Mouse (Mus musculus): ENCODE measurements around the gene Olfr1312. TPM values are rescaled to one million over a fixed set of nuclear protein-coding genes. Genes with fewer than 3 reads are reported as not detected.
"Not testable (repeated sequence)": the region's sequence is repeated elsewhere in the genome, so short reads cannot be mapped to it uniquely, and the experiment has no call there.

Olfr1312 gene
- not detected in 2 replicates for polyA plus RNA-seq (2015; fragmentation: Nextera tagmentation; extraction: Ambion mirVana)

DNA sequence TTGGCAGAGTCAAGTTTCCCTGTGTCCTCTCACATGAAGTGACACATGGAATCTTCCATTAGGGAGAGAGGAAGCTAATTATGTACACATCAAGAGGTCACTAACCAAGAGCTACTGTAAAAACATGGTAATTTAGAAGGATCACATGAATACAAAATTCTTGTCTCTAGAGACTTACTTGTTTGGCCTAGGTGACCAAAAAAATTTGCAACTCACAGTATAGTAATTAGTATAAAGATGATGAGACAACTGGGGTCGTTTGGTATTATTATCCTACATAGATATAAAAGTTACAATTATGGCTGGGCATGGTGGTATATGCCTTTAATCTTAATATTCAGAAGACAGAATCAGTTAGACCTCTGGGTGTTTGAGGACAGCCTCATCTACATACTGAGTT lies at the start of gene Olfr1312:
Gene Olfr1312 (minus strand): TSS at position 101 of the 400 bp plus-strand sequence.
- Histone ChIP-seq H3K9ac (replicated peaks; ENCODE audit: low read depth) (no peak within 1 kb of the TSS), H3K4me1 (ENCODE audit: insufficient read depth, low read depth, low read length) (no peaks in the 10 kb centered on the region), H3K9me3 (ENCODE audit: low read length) (no peaks in the 10 kb centered on the region), H3K4me2 (replicated peaks; ENCODE audit: low read depth, low read length) (no peak within 1 kb of the TSS), H3K27me3 (replicated peaks; ENCODE audit: insufficient read depth, low read length) (no peaks in the 10 kb centered on the region), H3K36me3 (ENCODE audit: insufficient read depth, low read length) (no peaks in the 10 kb centered on the region), H3K4me3 (ENCODE audit: low read depth, low read length) (no peak within 1 kb of the TSS), H3K27ac (ENCODE audit: low read length) (no peak within 1 kb of the TSS)
- ATAC-seq (no peak), DNase-seq (ENCODE audit: low spot score) (no peak)
- WGBS, result 22% methylated on average over 1 of the region's 1 CpGs
- no peak for TF ChIP-seq EP300 (IDR thresholded peaks at IDR 0.05)
- TF ChIP-seq CTCF (IDR thresholded peaks at IDR 0.05), result no peak

DNA sequence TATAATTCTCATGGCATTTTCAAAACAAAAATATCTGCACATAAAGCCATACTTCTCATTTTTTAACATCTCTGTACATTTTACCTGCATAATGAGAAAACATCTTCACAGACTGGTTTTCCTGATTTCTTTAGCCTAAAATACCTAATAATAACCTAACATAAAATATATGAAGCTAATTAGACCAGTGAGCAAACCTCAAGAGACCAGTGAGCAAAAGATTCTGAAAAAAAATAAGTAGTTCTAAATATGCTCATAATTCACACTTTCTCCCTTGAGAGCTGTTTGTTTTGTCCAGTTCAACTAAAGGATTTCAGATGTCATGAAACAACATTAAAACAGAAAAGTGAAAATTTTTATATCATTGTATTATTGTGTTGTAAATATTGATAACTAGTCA lies 46.6 kb upstream of the Olfr1312 start, which contains the start of gene Olfr1314:
Gene Olfr1314 (minus strand): TSS at position 101 of the 400 bp plus-strand sequence.
- TF ChIP-seq EP300 (IDR thresholded peaks at IDR 0.05), result no peak
- no peak for TF ChIP-seq CTCF (IDR thresholded peaks at IDR 0.05)
- ATAC-seq (no peak), DNase-seq (ENCODE audit: low spot score) (no peak)
- H3K4me1 ChIP-seq (ENCODE audit: insufficient read depth, low read depth, low read length), result no peaks in the 10 kb centered on the region
- no peaks in the 10 kb centered on the region for H3K9me3 ChIP-seq (ENCODE audit: low read length)
- no peaks in the 10 kb centered on the region for H3K27me3 ChIP-seq (replicated peaks; ENCODE audit: insufficient read depth, low read length)
- no peaks in the 10 kb centered on the region for H3K36me3 ChIP-seq (ENCODE audit: insufficient read depth, low read length)
- H3K9ac ChIP-seq (replicated peaks; ENCODE audit: low read depth), result no peak within 1 kb of the TSS
- H3K27ac ChIP-seq (ENCODE audit: low read length), result no peak within 1 kb of the TSS
- no peak within 1 kb of the TSS for H3K4me3 ChIP-seq (ENCODE audit: low read depth, low read length)
- no peak within 1 kb of the TSS for H3K4me2 ChIP-seq (replicated peaks; ENCODE audit: low read depth, low read length)

DNA sequence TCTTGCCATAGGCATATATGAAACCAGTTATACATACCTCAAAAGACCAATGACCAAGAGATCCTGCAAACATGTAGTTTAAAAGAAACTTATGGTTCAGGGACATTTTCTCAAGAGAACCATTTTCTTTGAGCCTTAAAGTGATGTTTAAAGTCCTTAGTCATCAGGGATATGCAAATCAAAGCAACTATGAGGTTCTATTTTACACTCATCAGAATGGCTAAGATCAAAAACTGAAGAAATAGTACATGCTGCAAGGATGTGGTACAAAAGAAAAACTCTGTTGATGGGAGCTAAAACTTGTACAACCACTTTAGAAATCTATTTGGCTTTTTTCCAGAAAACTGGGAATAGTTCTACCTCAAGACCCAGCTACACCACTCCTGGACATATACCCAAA lies 27.7 kb upstream of the Olfr1312 start, which contains the start of gene Olfr1313:
Gene Olfr1313 (minus strand): TSS at position 101 of the 400 bp plus-strand sequence.
- H3K9me3 ChIP-seq (ENCODE audit: low read length), result no peaks in the 10 kb centered on the region
- H3K4me3 ChIP-seq (ENCODE audit: low read depth, low read length), result no peak within 1 kb of the TSS
- no peak for TF ChIP-seq CTCF (IDR thresholded peaks at IDR 0.05)
- H3K4me2 ChIP-seq (replicated peaks; ENCODE audit: low read depth, low read length), result no peak within 1 kb of the TSS
- H3K36me3 ChIP-seq (ENCODE audit: insufficient read depth, low read length), result no peaks in the 10 kb centered on the region
- H3K27me3 ChIP-seq (replicated peaks; ENCODE audit: insufficient read depth, low read length), result no peaks in the 10 kb centered on the region
- no peaks in the 10 kb centered on the region for H3K4me1 ChIP-seq (ENCODE audit: insufficient read depth, low read depth, low read length)
- DNase-seq (ENCODE audit: low spot score) (no peak), ATAC-seq (no peak)
- no peak within 1 kb of the TSS for H3K9ac ChIP-seq (replicated peaks; ENCODE audit: low read depth)
- no peak within 1 kb of the TSS for H3K27ac ChIP-seq (ENCODE audit: low read length)

DNA sequence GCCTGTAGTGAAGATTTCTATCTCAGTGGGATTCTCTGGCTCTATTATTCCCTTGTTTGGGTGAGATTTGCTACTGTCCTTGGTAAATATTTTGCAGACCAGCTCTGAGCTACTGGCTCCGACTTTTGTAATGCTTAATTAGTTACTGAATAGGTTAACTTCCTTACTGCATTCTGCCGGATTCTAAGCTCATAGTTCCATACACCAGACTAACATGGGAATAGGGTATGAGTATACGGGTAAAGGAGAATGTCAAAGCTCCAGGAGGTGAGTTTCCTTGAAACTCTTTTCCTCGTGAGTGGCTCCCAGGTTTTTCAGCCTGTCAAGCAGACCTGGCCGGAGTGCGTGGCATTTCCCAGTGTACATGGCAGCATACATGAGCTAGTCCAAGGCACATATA lies 23.1 kb downstream of the Olfr1312 start:
- H3K4me2 ChIP-seq (replicated peaks; ENCODE audit: low read depth, low read length); H3K9ac ChIP-seq (replicated peaks; ENCODE audit: low read depth); H3K27me3 ChIP-seq (replicated peaks; ENCODE audit: insufficient read depth, low read length); H3K9me3 ChIP-seq (ENCODE audit: low read length); H3K4me3 ChIP-seq (ENCODE audit: low read depth, low read length); ATAC-seq; DNase-seq (ENCODE audit: low spot score); H3K27ac ChIP-seq (ENCODE audit: low read length); H3K4me1 ChIP-seq (ENCODE audit: insufficient read depth, low read depth, low read length); H3K36me3 ChIP-seq (ENCODE audit: insufficient read depth, low read length): not testable (repeated sequence)
- 41% methylated on average over 6 of the region's 6 CpGs for WGBS

DNA sequence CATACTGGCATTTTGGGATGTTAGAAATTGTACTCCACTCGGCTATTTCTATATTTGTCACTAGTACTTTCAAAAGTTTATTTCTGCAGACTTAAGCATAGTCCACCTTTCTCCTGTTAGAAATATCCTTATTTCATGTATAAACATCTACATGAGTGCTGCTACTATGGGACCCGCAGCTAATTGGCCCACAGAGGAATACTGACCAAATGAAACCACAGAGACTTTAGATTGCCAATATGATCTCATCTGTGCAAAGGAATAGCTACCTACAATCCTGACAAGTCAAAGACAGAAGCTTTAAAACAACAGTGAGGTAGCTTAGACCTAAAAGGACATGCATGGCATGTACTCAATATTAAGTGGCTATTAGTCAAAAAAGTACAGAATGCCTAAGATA lies 25.7 kb downstream of the Olfr1312 start, which contains the start of gene Olfr1311:
Gene Olfr1311 (minus strand): TSS at position 101 of the 400 bp plus-strand sequence.
- H3K9ac ChIP-seq (replicated peaks; ENCODE audit: low read depth), result no peak within 1 kb of the TSS
- H3K9me3 ChIP-seq (ENCODE audit: low read length), result no peaks in the 10 kb centered on the region
- H3K27ac ChIP-seq (ENCODE audit: low read length), result no peak within 1 kb of the TSS
- TF ChIP-seq EP300 (IDR thresholded peaks at IDR 0.05), result no peak
- no peak for TF ChIP-seq CTCF (IDR thresholded peaks at IDR 0.05)
- no peak for ATAC-seq
- no peak within 1 kb of the TSS for H3K4me2 ChIP-seq (replicated peaks; ENCODE audit: low read depth, low read length)
- DNase-seq (ENCODE audit: low spot score), result no peak
- H3K36me3 ChIP-seq (ENCODE audit: insufficient read depth, low read length), result no peaks in the 10 kb centered on the region
- no peaks in the 10 kb centered on the region for H3K4me1 ChIP-seq (ENCODE audit: insufficient read depth, low read depth, low read length)
- 82% methylated on average over 2 of the region's 2 CpGs for WGBS
- H3K4me3 ChIP-seq (ENCODE audit: low read depth, low read length), result no peak within 1 kb of the TSS
- H3K27me3 ChIP-seq (replicated peaks; ENCODE audit: insufficient read depth, low read length), result no peaks in the 10 kb centered on the region

DNA sequence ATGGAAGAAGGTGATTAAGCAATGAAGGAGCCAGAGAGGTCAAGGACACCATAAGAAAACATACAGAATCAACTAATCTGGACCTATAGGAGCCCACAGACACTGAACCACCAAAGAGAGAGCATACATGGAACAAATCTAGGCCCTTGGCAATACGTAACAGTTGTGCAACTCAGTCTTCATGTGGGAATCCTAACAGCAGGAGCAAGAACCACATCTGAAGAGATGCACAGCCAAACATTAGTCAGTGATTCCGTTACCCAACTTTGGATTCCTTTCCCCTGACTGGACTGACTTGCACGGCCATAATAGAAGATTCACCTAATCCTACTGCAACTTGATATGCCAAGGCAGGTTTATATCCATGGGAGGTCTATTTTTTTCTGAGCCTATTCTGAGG lies 35.1 kb downstream of the Olfr1312 start:
- Histone ChIP-seq H3K27ac (ENCODE audit: low read length) (no peak overlapping the region), H3K9ac (replicated peaks; ENCODE audit: low read depth) (no peak overlapping the region), H3K4me3 (ENCODE audit: low read depth, low read length) (no peak overlapping the region), H3K4me2 (replicated peaks; ENCODE audit: low read depth, low read length) (no peak overlapping the region), H3K9me3 (ENCODE audit: low read length) (no peaks in the 10 kb centered on the region), H3K27me3 (replicated peaks; ENCODE audit: insufficient read depth, low read length) (no peaks in the 10 kb centered on the region), H3K36me3 (ENCODE audit: insufficient read depth, low read length) (no peaks in the 10 kb centered on the region), H3K4me1 (ENCODE audit: insufficient read depth, low read depth, low read length) (no peaks in the 10 kb centered on the region)
- DNase-seq (ENCODE audit: low spot score) (no peak), ATAC-seq (no peak)
- WGBS, result 72% methylated on average over 3 of the region's 3 CpGs
- TF ChIP-seq CTCF (IDR thresholded peaks at IDR 0.05) (no peak), EP300 (IDR thresholded peaks at IDR 0.05) (no peak)

DNA sequence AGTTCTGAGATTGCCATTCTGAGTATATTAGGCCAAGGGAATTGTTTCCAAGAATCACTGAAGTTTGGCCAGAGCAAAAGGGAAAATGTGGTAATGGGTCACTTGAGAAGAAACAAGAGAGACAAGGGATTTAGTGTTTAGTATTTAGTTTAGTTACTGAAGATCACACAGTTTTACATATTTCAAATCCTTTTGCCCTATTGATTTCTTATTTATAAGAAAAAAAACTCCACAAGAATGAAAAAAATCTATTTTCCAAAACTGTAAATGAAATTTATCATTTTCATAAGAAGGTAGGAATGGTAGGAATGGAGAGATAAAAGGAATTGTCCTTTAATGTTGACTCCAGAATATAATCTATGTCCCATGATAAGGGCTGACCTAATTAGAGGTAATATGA lies 37.4 kb downstream of the Olfr1312 start, which contains the start of gene Olfr1310:
Gene Olfr1310 (minus strand): TSS at position 101 of the 400 bp plus-strand sequence.
- H3K36me3 ChIP-seq (ENCODE audit: insufficient read depth, low read length), result no peaks in the 10 kb centered on the region
- H3K9ac ChIP-seq (replicated peaks; ENCODE audit: low read depth), result no peak within 1 kb of the TSS
- DNase-seq (ENCODE audit: low spot score) (no peak), ATAC-seq (no peak)
- TF ChIP-seq EP300 (IDR thresholded peaks at IDR 0.05) (no peak), CTCF (IDR thresholded peaks at IDR 0.05) (no peak)
- H3K27me3 ChIP-seq (replicated peaks; ENCODE audit: insufficient read depth, low read length), result no peaks in the 10 kb centered on the region
- H3K27ac ChIP-seq (ENCODE audit: low read length), result no peak within 1 kb of the TSS
- H3K4me2 ChIP-seq (replicated peaks; ENCODE audit: low read depth, low read length), result no peak within 1 kb of the TSS
- no peaks in the 10 kb centered on the region for H3K4me1 ChIP-seq (ENCODE audit: insufficient read depth, low read depth, low read length)
- no peaks in the 10 kb centered on the region for H3K9me3 ChIP-seq (ENCODE audit: low read length)
- H3K4me3 ChIP-seq (ENCODE audit: low read depth, low read length), result no peak within 1 kb of the TSS
